Mouse (Mus musculus): ENCODE results near the gene Rbpjl.

Rbpjl gene

DNA sequence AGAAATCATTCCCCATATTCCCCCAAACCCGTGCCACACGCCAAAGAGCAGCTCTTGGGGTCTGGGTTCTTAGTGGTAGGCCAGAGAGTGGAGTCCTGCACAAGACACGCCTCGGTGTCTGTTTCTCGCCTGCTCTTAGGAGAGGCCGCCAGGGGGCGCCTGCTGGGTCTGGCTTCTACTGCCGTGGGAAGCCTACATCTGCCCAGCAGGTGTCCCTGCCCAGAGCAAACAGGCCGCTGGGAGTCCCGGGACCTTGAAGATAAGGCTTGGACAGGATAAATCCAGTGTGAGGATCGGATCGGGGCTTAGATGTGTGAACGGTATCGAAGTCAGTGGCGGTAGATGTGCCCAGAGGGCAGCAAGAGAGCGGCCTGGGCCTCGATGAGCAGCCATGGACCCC is at the start of gene Rbpjl:
Gene Rbpjl (plus strand): TSS at position 236 of the 400 bp plus-strand sequence.
- DNase-seq, result peak; percentile 68 to 84

DNA sequence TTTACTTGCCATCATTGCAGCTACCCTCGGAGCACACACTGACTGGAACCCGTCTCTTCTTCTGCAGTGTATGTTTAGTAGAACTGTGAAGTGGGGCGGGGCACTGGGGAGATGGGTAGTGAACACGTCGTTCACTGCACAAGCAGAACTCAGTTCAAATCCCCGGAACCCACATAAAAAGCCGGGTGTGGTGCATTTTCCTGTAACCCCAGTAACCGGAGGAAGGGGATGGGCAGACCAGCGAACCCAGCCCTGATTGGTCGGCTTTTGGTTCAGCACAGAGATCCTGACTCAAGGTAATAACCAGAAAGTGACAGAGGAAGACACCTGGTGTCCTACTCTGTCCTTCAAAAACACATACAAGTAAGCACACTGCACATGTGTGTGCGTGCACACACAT is 49.6 kb upstream of the Rbpjl start:
- DNase-seq, result no peak

GRCm38 (mm10) chr2:164356177-164356967 is 46.6 kb upstream of the Rbpjl start:
- no peak for DNase-seq

- peak in 1 of 2 experiments; percentile 9 for DNase-seq
Observed at GRCm38 (mm10) chr2:164358373-164358772, 44.6 kb upstream of the Rbpjl start.

GRCm38 (mm10) chr2:164359031-164359430 is 43.9 kb upstream of the Rbpjl start:
- no peak for DNase-seq

DNA sequence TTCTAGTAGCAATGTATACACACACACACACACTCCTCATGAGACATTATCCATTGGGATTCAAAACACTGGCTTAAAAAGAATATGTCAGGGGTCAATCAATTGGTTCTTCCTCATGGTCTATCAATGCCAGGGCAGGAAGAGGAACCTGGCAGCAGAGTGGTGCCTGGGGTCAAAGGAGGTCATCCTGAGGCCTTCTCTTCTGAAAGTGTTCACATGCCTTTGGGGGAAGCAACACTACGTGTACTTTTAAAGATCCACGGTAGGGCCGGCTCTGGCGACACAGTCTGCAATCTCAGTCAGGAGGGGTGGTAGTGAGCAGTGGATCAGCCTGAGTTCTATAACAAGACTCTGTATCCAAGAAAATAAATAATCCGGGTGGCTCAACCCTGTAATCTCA is 43.3 kb upstream of the Rbpjl start:
- DNase-seq, result no peak

- DNase-seq, result no peak
Observed at GRCm38 (mm10) chr2:164360974-164361657, 41.8 kb upstream of the Rbpjl start.

DNA sequence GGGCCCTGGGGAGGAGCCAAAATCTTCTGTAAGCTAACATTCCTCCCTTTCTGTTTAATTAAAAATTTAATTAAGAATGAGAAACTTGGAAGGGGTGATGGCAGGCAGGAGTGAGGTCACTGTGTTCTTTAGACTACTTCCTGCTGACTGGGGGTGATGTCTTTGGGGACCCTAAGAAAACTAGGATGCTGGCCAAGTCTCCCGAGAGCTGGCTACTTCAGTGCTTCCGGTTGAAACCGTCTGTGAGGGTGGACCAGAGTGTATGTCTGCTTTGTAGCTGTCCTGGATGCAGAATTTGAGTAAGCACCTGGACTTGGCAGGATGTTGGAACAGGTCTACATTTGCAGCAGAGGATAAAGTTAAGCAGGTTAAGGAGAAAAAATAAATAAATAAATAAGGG is 36.0 kb upstream of the Rbpjl start:
- no peak for DNase-seq

DNA sequence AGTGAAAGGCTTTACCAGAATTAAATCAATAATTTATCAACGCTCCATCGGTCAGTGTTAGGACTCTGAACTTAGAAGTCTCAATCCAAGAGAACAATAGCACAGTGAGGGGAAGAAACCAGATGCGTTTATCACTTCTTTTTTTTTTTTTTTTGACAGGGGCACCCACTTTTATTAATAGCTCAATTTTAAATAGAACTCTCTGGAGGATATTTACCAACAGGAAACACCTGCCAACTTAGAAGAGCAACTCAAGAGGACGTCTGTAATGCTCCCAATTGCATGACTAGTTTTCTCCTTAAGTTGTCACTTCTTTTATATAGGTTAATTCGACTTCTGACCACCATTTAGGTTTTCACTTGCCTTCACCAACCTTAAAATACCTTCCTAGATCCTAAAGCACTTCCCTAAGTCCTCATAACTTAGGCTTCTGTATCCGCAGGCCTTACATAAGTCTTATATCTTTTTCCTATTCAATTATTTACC is 34.3 kb upstream of the Rbpjl start:
- no peak for DNase-seq

DNA sequence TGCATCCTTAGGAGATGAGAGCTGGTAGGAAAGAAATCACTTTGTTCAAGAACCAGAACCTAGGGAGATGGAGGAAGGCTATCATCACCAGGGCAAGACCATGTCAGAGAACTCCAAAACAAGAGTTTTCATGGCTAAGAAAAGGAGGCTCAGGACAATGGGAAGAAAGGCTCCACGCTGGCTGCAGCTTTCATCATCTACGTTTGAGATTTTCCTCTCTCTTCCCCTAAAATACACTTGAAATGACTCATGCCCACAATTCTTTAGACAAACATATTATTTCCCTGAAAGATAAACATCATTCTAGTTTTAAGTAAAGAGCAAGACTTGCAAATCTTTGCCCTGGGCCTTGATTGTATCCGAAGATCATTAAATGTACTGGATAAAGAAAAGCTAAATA is 31.6 kb upstream of the Rbpjl start:
- DNase-seq, result no peak

DNA sequence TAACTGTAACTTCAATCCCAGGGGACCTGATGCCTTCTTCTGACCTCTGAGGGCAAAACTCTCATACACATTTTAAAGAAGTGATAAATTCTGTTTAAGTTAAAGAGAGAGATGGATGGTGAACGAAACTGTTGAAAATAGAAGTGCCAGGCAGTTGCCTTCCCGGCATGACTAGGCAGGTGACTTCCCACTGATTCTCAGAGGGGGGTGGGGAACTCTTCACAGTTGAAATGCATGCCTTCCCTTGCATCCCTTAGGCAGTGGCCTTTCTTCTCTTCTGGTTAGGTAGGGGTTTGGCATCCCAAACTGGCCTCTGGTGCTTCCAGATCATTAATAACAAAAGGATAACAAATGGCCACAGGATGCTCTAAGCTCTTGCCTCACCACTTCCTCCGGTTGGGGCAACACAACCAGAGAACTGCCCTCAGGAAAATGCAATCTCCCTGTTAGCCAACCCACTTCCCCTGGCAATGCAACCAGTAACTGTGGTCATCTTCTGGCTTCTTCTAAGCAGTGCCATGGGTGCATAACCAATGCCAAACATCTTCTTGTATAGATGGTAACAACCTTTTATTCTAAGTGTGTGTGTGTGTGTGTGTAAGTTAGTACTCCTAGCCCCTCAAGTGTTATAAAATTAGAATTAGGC is 30.4 kb upstream of the Rbpjl start:
- DNase-seq, result no peak

GRCm38 (mm10) chr2:164373187-164373586 is 29.8 kb upstream of the Rbpjl start:
- DNase-seq, result no peak

- no peak for DNase-seq
Observed at GRCm38 (mm10) chr2:164377478-164378426, 25.2 kb upstream of the Rbpjl start.

DNA sequence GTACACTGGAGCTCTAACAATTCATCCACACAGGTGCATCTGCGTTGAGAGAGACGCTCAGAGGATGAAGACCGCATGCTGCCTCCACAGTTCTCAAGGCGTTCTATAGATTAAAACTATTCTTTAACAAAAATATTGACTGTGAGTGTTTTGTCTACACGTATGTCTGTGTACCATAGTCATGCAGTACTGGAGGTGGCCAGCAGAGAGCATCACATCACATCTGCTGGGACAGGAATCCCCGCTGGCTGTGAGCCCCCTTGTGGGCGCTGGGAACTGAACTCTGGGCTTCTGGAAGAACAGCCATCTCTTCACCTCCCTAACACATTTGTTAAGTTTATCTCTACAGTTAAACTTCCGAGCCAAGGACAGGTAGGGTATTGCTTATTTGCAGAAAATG is 21.2 kb upstream of the Rbpjl start:
- DNase-seq, result no peak

GRCm38 (mm10) chr2:164382971-164383370 is 20.0 kb upstream of the Rbpjl start:
- DNase-seq, result no peak

GRCm38 (mm10) chr2:164383656-164384399 is 19.1 kb upstream of the Rbpjl start:
- no peak for DNase-seq

- DNase-seq, result no peak
Observed at GRCm38 (mm10) chr2:164385927-164386763, 16.8 kb upstream of the Rbpjl start.

DNA sequence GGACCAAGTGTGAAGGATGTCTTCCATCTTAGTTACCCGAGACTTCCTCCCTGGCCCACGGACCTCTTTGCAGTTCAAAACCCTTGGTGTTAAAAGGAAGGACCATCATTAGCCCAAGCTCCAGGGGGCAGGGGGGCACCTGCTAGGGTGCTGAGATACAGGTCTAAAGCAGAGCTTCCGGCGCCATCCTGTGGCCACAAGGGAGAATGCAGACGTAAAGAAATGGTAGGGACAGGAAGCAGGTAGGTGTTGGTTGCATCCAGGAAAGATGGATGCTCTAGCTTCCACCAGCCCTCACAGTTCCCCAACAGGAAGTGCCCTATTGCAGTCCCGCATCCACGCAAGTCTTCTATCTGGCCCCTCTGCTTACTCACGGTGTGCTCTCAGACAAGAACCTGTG is 16.0 kb upstream of the Rbpjl start:
- DNase-seq, result peak in 1 of 2 experiments; percentile 39

- no peak for DNase-seq
Observed at GRCm38 (mm10) chr2:164389020-164389419, 13.9 kb upstream of the Rbpjl start, which contains the start of gene Slpi. TSS of gene Slpi (minus strand) at chr2:164389095.

DNA sequence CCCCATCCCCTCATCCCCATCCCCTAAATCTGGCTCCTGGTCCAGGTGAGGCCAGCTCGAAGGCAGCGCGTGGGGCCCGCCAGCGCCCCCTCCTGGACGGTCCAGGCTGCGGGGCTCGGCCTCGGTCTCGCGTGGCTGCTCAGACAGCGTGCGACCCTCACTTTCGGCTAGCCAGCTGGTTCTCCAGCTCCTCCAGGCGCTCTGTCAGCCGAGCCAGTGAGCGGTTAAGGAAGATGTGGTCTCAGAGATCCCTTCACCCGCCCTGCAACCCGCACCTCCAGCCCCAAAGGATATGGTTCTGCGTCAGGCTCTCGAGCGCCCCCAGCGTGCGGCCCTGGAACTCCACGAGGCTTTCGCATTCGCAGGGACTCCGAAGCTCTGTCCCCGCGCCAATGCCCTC is 13.4 kb upstream of the Rbpjl start:
- DNase-seq, result peak; percentile 61 to 81

DNA sequence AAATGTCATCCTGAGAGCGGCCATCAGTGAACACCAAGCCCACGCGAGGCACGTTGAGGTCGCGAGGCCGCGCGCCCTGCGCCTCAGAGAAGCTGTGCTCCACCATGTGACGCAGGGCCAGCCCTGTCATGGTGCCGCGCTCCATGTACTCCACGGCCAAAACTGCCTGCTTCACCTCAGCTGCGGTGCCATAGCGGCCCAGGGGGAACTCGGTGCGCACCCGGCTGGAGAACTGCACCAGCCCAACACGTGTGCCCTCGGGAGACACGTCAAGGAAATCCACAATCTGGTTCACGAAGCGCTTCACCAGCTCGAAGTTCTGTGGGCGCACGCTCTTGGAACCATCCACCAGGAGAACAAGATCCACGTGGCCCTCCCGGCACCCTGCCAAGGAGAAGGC is 9.8 kb upstream of the Rbpjl start:
- no peak for DNase-seq
